19 mouse cellular contexts compared by ENCODE assay signal in the genomic region with DNA sequence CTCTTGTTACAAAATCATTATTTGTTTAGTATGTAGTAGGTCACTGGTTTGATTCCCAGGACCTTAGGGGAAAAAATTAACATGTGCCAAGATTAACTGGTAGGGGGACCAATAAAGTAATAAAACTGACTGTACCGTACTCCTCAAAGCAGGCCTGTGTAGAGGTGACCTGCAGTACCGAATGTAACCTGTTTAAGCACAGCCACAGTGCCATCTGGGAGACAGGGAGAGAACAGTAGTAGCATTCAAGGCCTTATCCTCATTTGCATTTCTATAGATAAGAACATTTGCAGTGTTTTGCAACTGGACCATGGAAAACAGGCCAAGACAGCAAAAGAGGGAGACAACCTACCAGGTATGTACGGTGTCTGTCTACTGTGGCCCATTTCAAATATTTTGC. TPM values are rescaled to one million over a fixed set of nuclear protein-coding genes. Genes with fewer than 3 reads are reported as not detected.
DNase-seq lines count a peak whose midpoint lies in the region; ATAC-seq and TF ChIP-seq lines count a peak whose summit lies in the region.
"Had no signal": no experiment of that assay in that cellular context is flagged by ENCODE, and none has a peak within 500 bp of the region (broad histone marks: within the 10 kb centered on the region; RNA-seq: fewer than 3 reads in every experiment).

No protein-coding gene starts in this region.

- ATAC-seq in forebrain, embryonic 13.5 days: peak; percentile 72; the same call in 1 of the 2 replicates
- no peak; the same call in 1 of the 2 replicates for ATAC-seq in forebrain, embryonic 16.5 days
- peak; percentile 84 for ATAC-seq in midbrain, embryonic 12.5 days (ENCODE audit: low FRiP score, low read depth)
- ATAC-seq in midbrain, embryonic 15.5 days (replicated peaks): no peak
- no peak for ATAC-seq in midbrain, postnatal 0 days (ENCODE audit: low FRiP score)

- no peaks in the 10 kb centered on the region for H3K27me3 ChIP-seq in forebrain, embryonic 13.5 days
- no peaks in the 10 kb centered on the region for H3K27me3 ChIP-seq in forebrain, embryonic 16.5 days (replicated peaks; ENCODE audit: control insufficient read depth, insufficient read depth, low read length)
- no peaks in the 10 kb centered on the region for H3K27me3 ChIP-seq in midbrain, embryonic 12.5 days
- H3K27me3 ChIP-seq in midbrain, embryonic 15.5 days (replicated peaks): no peaks in the 10 kb centered on the region
- no peaks in the 10 kb centered on the region for H3K27me3 ChIP-seq in midbrain, postnatal 0 days (ENCODE audit: insufficient read depth, low read length)
- H3K27me3 ChIP-seq: embryonic facial prominence, embryonic 12.5 days; heart, embryonic 15.5 days had no signal

- H3K4me3 ChIP-seq in forebrain, embryonic 13.5 days: no peak overlapping the region
- H3K4me3 ChIP-seq in forebrain, embryonic 16.5 days (replicated peaks; ENCODE audit: low read length): no peak overlapping the region
- no peak overlapping the region for H3K4me3 ChIP-seq in midbrain, embryonic 12.5 days
- no peak overlapping the region for H3K4me3 ChIP-seq in midbrain, embryonic 15.5 days
- H3K4me3 ChIP-seq in midbrain, postnatal 0 days (ENCODE audit: low read depth, low read length): no peak overlapping the region
- H3K4me3 ChIP-seq: embryonic facial prominence, embryonic 12.5 days; heart, embryonic 15.5 days had no signal

- H3K27ac ChIP-seq in forebrain, embryonic 13.5 days: peak overlapping the region; percentile 44
- H3K27ac ChIP-seq in forebrain, embryonic 16.5 days (ENCODE audit: low read length): no peak overlapping the region
- 0 out of 2 replicates have a peak overlapping the region, but pooled peaks have one; percentile 3 for H3K27ac ChIP-seq in midbrain, embryonic 12.5 days (replicated peaks)
- H3K27ac ChIP-seq in midbrain, embryonic 15.5 days: no peak overlapping the region
- no peak overlapping the region for H3K27ac ChIP-seq in midbrain, postnatal 0 days (ENCODE audit: low read depth, low read length)
- H3K27ac ChIP-seq: embryonic facial prominence, embryonic 12.5 days; heart, embryonic 15.5 days; hindbrain, embryonic 14.5 days; liver, embryonic 14.5 days had no signal

- 24% methylated on average over 3 of the region's 3 CpGs for WGBS in forebrain, embryonic 13.5 days
- 11% methylated on average over 3 of the region's 3 CpGs for WGBS in forebrain, embryonic 16.5 days
- 24% methylated on average over 3 of the region's 3 CpGs for WGBS in midbrain, embryonic 12.5 days
- WGBS in midbrain, embryonic 15.5 days: 21% methylated on average over 3 of the region's 3 CpGs
- WGBS in midbrain, postnatal 0 days: 19% methylated on average over 3 of the region's 3 CpGs

- H3K4me2 ChIP-seq in forebrain, embryonic 13.5 days: no peak overlapping the region
- H3K4me2 ChIP-seq in forebrain, embryonic 16.5 days (ENCODE audit: low read length): no peak overlapping the region
- H3K4me2 ChIP-seq in midbrain, embryonic 12.5 days (replicated peaks): no peak overlapping the region; the same call in 1 of the 2 replicates
- H3K4me2 ChIP-seq in midbrain, embryonic 15.5 days: no peak overlapping the region
- H3K4me2 ChIP-seq in midbrain, postnatal 0 days (ENCODE audit: low read depth, low read length, poor library complexity, severe bottlenecking): no peak overlapping the region
- H3K4me2 ChIP-seq: embryonic facial prominence, embryonic 12.5 days; heart, embryonic 15.5 days; hindbrain, embryonic 14.5 days had no signal

- H3K36me3 ChIP-seq in forebrain, embryonic 13.5 days (ENCODE audit: poor library complexity, severe bottlenecking): no peaks in the 10 kb centered on the region
- H3K36me3 ChIP-seq in forebrain, embryonic 16.5 days (ENCODE audit: control insufficient read depth, insufficient read depth): no peaks in the 10 kb centered on the region
- no peaks in the 10 kb centered on the region for H3K36me3 ChIP-seq in midbrain, embryonic 12.5 days
- H3K36me3 ChIP-seq in midbrain, embryonic 15.5 days (replicated peaks): no peaks in the 10 kb centered on the region
- no peaks in the 10 kb centered on the region for H3K36me3 ChIP-seq in midbrain, postnatal 0 days (ENCODE audit: insufficient read depth, low read length)
- H3K36me3 ChIP-seq: embryonic facial prominence, embryonic 12.5 days; heart, embryonic 15.5 days had no signal

- TF ChIP-seq CTCF in midbrain, postnatal 0 days (IDR thresholded peaks at IDR 0.05): peak; percentile 51

- H3K9me3 ChIP-seq in forebrain, embryonic 13.5 days (replicated peaks): no peaks in the 10 kb centered on the region
- no peaks in the 10 kb centered on the region for H3K9me3 ChIP-seq in forebrain, embryonic 16.5 days (ENCODE audit: control insufficient read depth, low read length)
- no peaks in the 10 kb centered on the region for H3K9me3 ChIP-seq in midbrain, embryonic 12.5 days
- H3K9me3 ChIP-seq in midbrain, embryonic 15.5 days: no peaks in the 10 kb centered on the region
- H3K9me3 ChIP-seq in midbrain, postnatal 0 days (ENCODE audit: low read length): no peaks in the 10 kb centered on the region
- H3K9me3 ChIP-seq: embryonic facial prominence, embryonic 12.5 days; heart, embryonic 15.5 days had no signal

- peaks cover 16% of the 10 kb centered on the region for H3K4me1 ChIP-seq in forebrain, embryonic 13.5 days
- peaks cover 3% of the 10 kb centered on the region; the same call in 1 of the 2 replicates for H3K4me1 ChIP-seq in forebrain, embryonic 16.5 days (replicated peaks; ENCODE audit: control insufficient read depth, insufficient read depth, low read length)
- H3K4me1 ChIP-seq in midbrain, embryonic 12.5 days: peaks cover 12% of the 10 kb centered on the region; the same call in 1 of the 2 replicates
- no peaks in the 10 kb centered on the region for H3K4me1 ChIP-seq in midbrain, embryonic 15.5 days
- H3K4me1 ChIP-seq in midbrain, postnatal 0 days (ENCODE audit: insufficient read depth, low read length): no peaks in the 10 kb centered on the region
- H3K4me1 ChIP-seq: embryonic facial prominence, embryonic 12.5 days; heart, embryonic 15.5 days had no signal

- DNase-seq in ZHBTc4 (ENCODE audit: low read depth, low spot score): peak; percentile 77
- no peak for DNase-seq in midbrain, postnatal 0 days (ENCODE audit: low spot score)
- DNase-seq in spleen, adult 18-20 months: no peak
- DNase-seq: adrenal gland, postnatal 36 days; cerebellum, postnatal 10 days; heart, adult 18-20 months; kidney, adult 8-10 months; kidney, postnatal 4 days; left cerebral cortex, postnatal 4 days; lung, postnatal 14 days; right cerebral cortex, adult 18-20 months had no signal

- no peak overlapping the region for H3K9ac ChIP-seq in forebrain, embryonic 13.5 days
- no peak overlapping the region for H3K9ac ChIP-seq in forebrain, embryonic 16.5 days (replicated peaks; ENCODE audit: low read depth, low read length)
- no peak overlapping the region for H3K9ac ChIP-seq in midbrain, embryonic 12.5 days (replicated peaks)
- H3K9ac ChIP-seq in midbrain, embryonic 15.5 days: no peak overlapping the region
- H3K9ac ChIP-seq in midbrain, postnatal 0 days (replicated peaks; ENCODE audit: low read length, poor library complexity, severe bottlenecking): no peak overlapping the region
- H3K9ac ChIP-seq: embryonic facial prominence, embryonic 12.5 days; heart, embryonic 15.5 days; hindbrain, embryonic 14.5 days; liver, embryonic 14.5 days had no signal

RNA-seq across cellular contexts. Expression of a gene that starts 7.2 kb away (rescaled TPM):
- polyA plus RNA-seq in forebrain, embryonic 13.5 days (2015; fragmentation: Nextera tagmentation; extraction: Ambion mirVana): 13.3 and 16.7 TPM in 2 replicates
- polyA plus RNA-seq in forebrain, embryonic 16.5 days (2015; fragmentation: Nextera tagmentation; extraction: Ambion mirVana): 13.2 and 15.1 TPM in 2 replicates
- polyA plus RNA-seq in midbrain, embryonic 12.5 days (2016; fragmentation: Nextera tagmentation; extraction: Ambion mirVana): 15.2 and 18.1 TPM in 2 replicates
- polyA plus RNA-seq in midbrain, embryonic 15.5 days (2015; fragmentation: Nextera tagmentation; extraction: Ambion mirVana): 15.8 and 16.6 TPM in 2 replicates
- 13.6 and 16.5 TPM in 2 replicates for total RNA-seq in midbrain, postnatal 0 days (2014; rRNA removed)
- 18.8 and 19.6 TPM in 2 replicates for polyA plus RNA-seq in midbrain, postnatal 0 days (2015; fragmentation: Nextera tagmentation; extraction: Ambion mirVana)

RNA-seq across cellular contexts. Expression of a gene that starts 38.8 kb away (rescaled TPM):
- polyA plus RNA-seq in forebrain, embryonic 13.5 days (2015; fragmentation: Nextera tagmentation; extraction: Ambion mirVana): 109 and 120 TPM in 2 replicates
- polyA plus RNA-seq in forebrain, embryonic 16.5 days (2015; fragmentation: Nextera tagmentation; extraction: Ambion mirVana): 87.9 and 97.7 TPM in 2 replicates
- polyA plus RNA-seq in midbrain, embryonic 12.5 days (2016; fragmentation: Nextera tagmentation; extraction: Ambion mirVana): 117 TPM in 2 replicates
- 72.6 and 78.3 TPM in 2 replicates for polyA plus RNA-seq in midbrain, embryonic 15.5 days (2015; fragmentation: Nextera tagmentation; extraction: Ambion mirVana)
- total RNA-seq in midbrain, postnatal 0 days (2014; rRNA removed): 55.9 and 60.4 TPM in 2 replicates
- polyA plus RNA-seq in midbrain, postnatal 0 days (2015; fragmentation: Nextera tagmentation; extraction: Ambion mirVana): 44.7 and 48.5 TPM in 2 replicates

RNA-seq across cellular contexts. Expression of a gene that starts 59.2 kb away (rescaled TPM):
- polyA plus RNA-seq in forebrain, embryonic 13.5 days (2015; fragmentation: Nextera tagmentation; extraction: Ambion mirVana): 5.0 and 5.6 TPM in 2 replicates
- 3.8 and 4.4 TPM in 2 replicates for polyA plus RNA-seq in forebrain, embryonic 16.5 days (2015; fragmentation: Nextera tagmentation; extraction: Ambion mirVana)
- polyA plus RNA-seq in midbrain, embryonic 12.5 days (2016; fragmentation: Nextera tagmentation; extraction: Ambion mirVana): 6.5 and 6.6 TPM in 2 replicates
- 4.3 and 4.4 TPM in 2 replicates for polyA plus RNA-seq in midbrain, embryonic 15.5 days (2015; fragmentation: Nextera tagmentation; extraction: Ambion mirVana)
- total RNA-seq in midbrain, postnatal 0 days (2014; rRNA removed): 8.5 and 15.6 TPM in 2 replicates
- 2.0 and 3.0 TPM in 2 replicates for polyA plus RNA-seq in midbrain, postnatal 0 days (2015; fragmentation: Nextera tagmentation; extraction: Ambion mirVana)

Comparison
In these comparisons a context has a peak if more than half of its experiments do, and no peak if none do; other contexts are left out.
1. ATAC-seq: peak in forebrain, embryonic 13.5 days (single experiment) and midbrain, embryonic 12.5 days (single experiment); none in forebrain, embryonic 16.5 days (single experiment), midbrain, embryonic 15.5 days (single experiment) and midbrain, postnatal 0 days (single experiment).
2. H3K27ac ChIP-seq: peak in forebrain, embryonic 13.5 days (single experiment) and midbrain, embryonic 12.5 days (single experiment); none in forebrain, embryonic 16.5 days (single experiment), midbrain, embryonic 15.5 days (single experiment) and midbrain, postnatal 0 days (single experiment).